Mouse (Mus musculus) limb, embryonic 15.5 days (tissue): ENCODE results near the gene Cry2. TPM values are rescaled to one million over a fixed set of nuclear protein-coding genes. Genes with fewer than 3 reads are reported as not detected.
"Not testable (repeated sequence)": the region's sequence is repeated elsewhere in the genome, so short reads cannot be mapped to it uniquely, and the experiment has no call there.

Experiments
- ATAC-seq: fragments of 200-750 bp; cut with Nextera tagmentation; 2 replicates; pipeline ENCODE4 v1.8.0; 2017; ENCODE audit warnings: low read depth, moderate TSS enrichment; ENCODE audit not compliant: insufficient number of reproducible peaks, low FRiP score, low TSS enrichment
- H3K27ac ChIP-seq: fragments of 300-500 bp; sonication (generic); 2 replicates; pipeline ENCODE4 v1.5.1; 2015; ENCODE audit warnings: moderate library complexity, mild to moderate bottlenecking, inconsistent platforms
- H3K27me3 ChIP-seq: fragments of 300-500 bp; sonication (generic); 2 replicates; pipeline ENCODE4 v1.6.1; 2015; ENCODE audit warnings: inconsistent platforms
- H3K36me3 ChIP-seq: fragments of 300-500 bp; sonication (generic); 2 replicates; pipeline ENCODE4 v1.6.1; 2015; ENCODE audit warnings: inconsistent platforms
- H3K4me1 ChIP-seq: fragments of 300-500 bp; sonication (generic); 2 replicates; pipeline ENCODE4 v1.6.1; 2015; ENCODE audit warnings: inconsistent platforms
- H3K4me2 ChIP-seq: fragments of 300-500 bp; sonication (generic); 2 replicates; pipeline ENCODE4 v1.6.1; 2015; ENCODE audit warnings: mild to moderate bottlenecking, inconsistent platforms
- H3K4me3 ChIP-seq: fragments of 300-500 bp; sonication (generic); 2 replicates; pipeline ENCODE4 v1.5.1; 2015; ENCODE audit warnings: mild to moderate bottlenecking, inconsistent platforms
- H3K9ac ChIP-seq: fragments of 300-500 bp; sonication (generic); 2 replicates; pipeline ENCODE4 v1.6.1; 2015; ENCODE audit warnings: inconsistent platforms
- H3K9me3 ChIP-seq: fragments of 300-500 bp; sonication (generic); 2 replicates; pipeline ENCODE4 v1.6.1; 2016; ENCODE audit warnings: inconsistent platforms
- WGBS: fragments of 180-500 bp; shearing (Covaris S2); methylation state at CpG from one replicate; pipeline ENCODE4 v1.1.7; 2015; 5-methylcytosine and 5-hydroxymethylcytosine counted together
- polyA plus RNA-seq: library from polyadenylated mRNA; unstranded; fragments of >200 nt; fragmentation: Nextera tagmentation; extraction: Ambion mirVana; gene quantifications from 2 replicates; pipeline ENCODE4 v1.2.1, GENCODE M21; 2015

The Cry2 gene
- polyA plus RNA-seq = 40.3 and 41.5 TPM in 2 replicates

- Histone ChIP-seq H3K27me3 (no peaks in the 10 kb centered on the region), H3K9ac (peak within 1 kb of the TSS; percentile 57), H3K4me3 (peak within 1 kb of the TSS; percentile 64), H3K9me3 (no peaks in the 10 kb centered on the region), H3K4me1 (peaks cover 47% of the 10 kb centered on the region), H3K36me3 (no peaks in the 10 kb centered on the region), H3K4me2 (peak within 1 kb of the TSS; percentile 83), H3K27ac (peak within 1 kb of the TSS; percentile 79)
- peak; percentile 98 for ATAC-seq
- 0% methylated on average over 75 of the region's 76 CpGs for WGBS
These were observed at the start of gene Cry2 for GRCm38 (mm10) chr2:92433578-92434374. Gene Cry2 (minus strand): TSS chr2:92434043.

- WGBS = 40% methylated on average over 5 of the region's 5 CpGs
- Histone ChIP-seq H3K4me3 (no peak overlapping the region), H3K36me3 (no peaks in the 10 kb centered on the region), H3K9me3 (no peaks in the 10 kb centered on the region), H3K9ac (no peak overlapping the region), H3K27me3 (peaks cover 52% of the 10 kb centered on the region), H3K4me1 (no peaks in the 10 kb centered on the region), H3K27ac (no peak overlapping the region), H3K4me2 (no peak overlapping the region)
- ATAC-seq = no peak
These were observed 49.7 kb upstream of the Cry2 start for GRCm38 (mm10) chr2:92483505-92483904.

DNA sequence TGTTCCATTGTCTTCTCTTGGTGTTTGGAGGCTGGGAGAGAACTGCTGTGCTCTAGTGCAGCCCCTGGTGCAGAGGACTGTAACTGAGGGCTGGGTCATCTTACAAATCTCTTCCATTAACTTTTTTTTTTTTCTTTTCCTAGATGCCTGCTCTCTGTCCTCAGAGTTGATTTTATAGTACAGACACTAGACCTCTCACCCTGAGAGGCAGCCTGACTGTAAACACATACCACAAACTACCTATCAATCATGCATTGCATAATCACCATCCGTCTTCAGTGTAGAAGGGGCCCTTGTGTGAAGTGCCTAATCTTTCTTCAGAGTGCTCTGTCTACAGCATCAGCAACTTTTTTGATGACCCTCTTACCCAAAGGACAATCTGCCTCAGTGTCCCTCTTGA, 48.7 kb upstream of the Cry2 start:
- H3K36me3 ChIP-seq = no peaks in the 10 kb centered on the region
- no peak for ATAC-seq
- no peaks in the 10 kb centered on the region for H3K9me3 ChIP-seq
- 26% methylated on average over 1 of the region's 1 CpGs for WGBS
- no peak overlapping the region for H3K4me2 ChIP-seq
- H3K9ac ChIP-seq = no peak overlapping the region
- H3K4me3 ChIP-seq = no peak overlapping the region
- H3K4me1 ChIP-seq = no peaks in the 10 kb centered on the region
- no peak overlapping the region for H3K27ac ChIP-seq
- peaks cover 48% of the 10 kb centered on the region for H3K27me3 ChIP-seq

DNA sequence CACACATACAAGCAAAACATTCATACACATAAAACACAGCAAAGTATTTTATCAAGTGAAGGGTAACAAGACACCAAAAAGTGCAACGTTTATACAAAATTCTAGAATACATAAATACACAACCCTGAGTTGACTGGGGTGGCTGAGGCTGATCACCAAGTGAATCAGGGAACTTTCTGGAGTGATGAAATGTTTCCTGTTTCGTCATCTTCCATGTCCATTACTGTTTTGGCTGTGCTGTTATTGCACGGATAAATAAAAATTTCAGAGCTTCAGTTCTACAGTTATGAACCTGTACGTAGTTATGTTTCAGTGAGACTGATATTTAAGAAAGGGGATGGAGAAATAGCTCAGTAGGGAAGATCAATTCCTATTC, 44.5 kb upstream of the Cry2 start:
- H3K9ac ChIP-seq = no peak overlapping the region
- H3K27ac ChIP-seq = no peak overlapping the region
- ATAC-seq = no peak
- no peak overlapping the region for H3K4me2 ChIP-seq
- H3K9me3 ChIP-seq = no peaks in the 10 kb centered on the region
- no peaks in the 10 kb centered on the region for H3K36me3 ChIP-seq
- no peaks in the 10 kb centered on the region for H3K4me1 ChIP-seq
- H3K4me3 ChIP-seq = no peak overlapping the region
- H3K27me3 ChIP-seq = peaks cover 8% of the 10 kb centered on the region
- WGBS = 82% methylated on average over 4 of the region's 4 CpGs

- WGBS = 72% methylated on average over 12 of the region's 12 CpGs
- Histone ChIP-seq H3K36me3 (no peaks in the 10 kb centered on the region), H3K9ac (no peak overlapping the region), H3K27me3 (peaks cover 3% of the 10 kb centered on the region), H3K27ac (no peak overlapping the region), H3K4me1 (no peaks in the 10 kb centered on the region), H3K9me3 (no peaks in the 10 kb centered on the region), H3K4me2 (no peak overlapping the region), H3K4me3 (no peak overlapping the region)
- ATAC-seq = peak; percentile 48; the same call in 1 of the 2 replicates
These were observed 43.9 kb upstream of the Cry2 start for GRCm38 (mm10) chr2:92477672-92478312.

- 75% methylated on average over 7 of the region's 7 CpGs for WGBS
These were observed 42.7 kb upstream of the Cry2 start for GRCm38 (mm10) chr2:92476580-92476979.

DNA sequence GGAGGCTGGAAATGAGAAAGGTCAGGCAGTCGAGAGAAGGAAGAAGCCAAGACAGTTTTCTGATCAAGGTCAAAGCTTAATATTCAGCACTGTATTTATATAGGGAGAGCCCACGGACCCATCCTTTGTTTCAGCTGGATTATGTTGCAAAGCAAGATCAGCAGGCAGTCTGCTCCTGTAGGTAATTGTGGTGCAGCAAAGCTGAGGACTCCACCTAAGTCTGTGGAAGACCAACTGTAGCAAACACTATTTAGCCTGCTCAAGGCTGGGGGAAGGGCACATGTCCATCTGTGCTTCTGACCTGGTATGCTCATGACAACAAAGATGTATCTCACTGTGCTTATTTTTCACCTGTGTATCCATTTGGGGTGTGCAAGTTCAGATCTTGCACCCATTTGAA, 41.9 kb upstream of the Cry2 start:
- no peak overlapping the region for H3K9ac ChIP-seq
- ATAC-seq = no peak
- no peak overlapping the region for H3K4me2 ChIP-seq
- no peaks in the 10 kb centered on the region for H3K9me3 ChIP-seq
- no peak overlapping the region for H3K27ac ChIP-seq
- H3K4me1 ChIP-seq = no peaks in the 10 kb centered on the region
- no peaks in the 10 kb centered on the region for H3K27me3 ChIP-seq
- no peak overlapping the region for H3K4me3 ChIP-seq
- no peaks in the 10 kb centered on the region for H3K36me3 ChIP-seq
- 65% methylated on average over 2 of the region's 2 CpGs for WGBS

More at GRCm38 (mm10) chr2:92476580-92476979, 42.7 kb upstream of the Cry2 start:
- not testable (repeated sequence) for H3K9me3 ChIP-seq, H3K9ac ChIP-seq, ATAC-seq, H3K4me2 ChIP-seq, H3K36me3 ChIP-seq, H3K4me3 ChIP-seq, H3K27me3 ChIP-seq, H3K4me1 ChIP-seq, H3K27ac ChIP-seq

DNA sequence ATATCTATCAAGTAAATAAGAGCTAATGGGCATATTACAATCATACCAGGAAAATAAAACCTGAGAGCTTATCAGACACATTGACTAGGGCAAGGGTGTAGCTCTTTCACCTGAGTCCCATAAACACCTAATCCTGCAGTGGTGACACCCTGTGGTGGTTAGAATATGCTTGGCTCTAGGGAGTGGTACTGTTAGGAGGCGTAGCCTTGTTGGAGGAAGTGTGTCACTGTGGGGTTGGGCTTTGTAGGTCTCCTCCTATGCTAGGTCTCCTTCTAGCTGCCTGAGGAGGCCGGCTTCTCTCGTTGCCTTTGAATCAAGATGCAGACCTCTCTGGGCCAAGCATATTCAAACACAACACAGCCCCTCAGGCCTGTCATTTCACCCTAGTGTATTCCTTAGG, 41.1 kb upstream of the Cry2 start:
- Histone ChIP-seq H3K27ac (no peak overlapping the region), H3K9ac (no peak overlapping the region), H3K4me3 (no peak overlapping the region), H3K4me1 (no peaks in the 10 kb centered on the region), H3K27me3 (no peaks in the 10 kb centered on the region), H3K4me2 (no peak overlapping the region), H3K36me3 (no peaks in the 10 kb centered on the region), H3K9me3 (no peaks in the 10 kb centered on the region)
- no peak for ATAC-seq
- WGBS = 73% methylated on average over 3 of the region's 3 CpGs

DNA sequence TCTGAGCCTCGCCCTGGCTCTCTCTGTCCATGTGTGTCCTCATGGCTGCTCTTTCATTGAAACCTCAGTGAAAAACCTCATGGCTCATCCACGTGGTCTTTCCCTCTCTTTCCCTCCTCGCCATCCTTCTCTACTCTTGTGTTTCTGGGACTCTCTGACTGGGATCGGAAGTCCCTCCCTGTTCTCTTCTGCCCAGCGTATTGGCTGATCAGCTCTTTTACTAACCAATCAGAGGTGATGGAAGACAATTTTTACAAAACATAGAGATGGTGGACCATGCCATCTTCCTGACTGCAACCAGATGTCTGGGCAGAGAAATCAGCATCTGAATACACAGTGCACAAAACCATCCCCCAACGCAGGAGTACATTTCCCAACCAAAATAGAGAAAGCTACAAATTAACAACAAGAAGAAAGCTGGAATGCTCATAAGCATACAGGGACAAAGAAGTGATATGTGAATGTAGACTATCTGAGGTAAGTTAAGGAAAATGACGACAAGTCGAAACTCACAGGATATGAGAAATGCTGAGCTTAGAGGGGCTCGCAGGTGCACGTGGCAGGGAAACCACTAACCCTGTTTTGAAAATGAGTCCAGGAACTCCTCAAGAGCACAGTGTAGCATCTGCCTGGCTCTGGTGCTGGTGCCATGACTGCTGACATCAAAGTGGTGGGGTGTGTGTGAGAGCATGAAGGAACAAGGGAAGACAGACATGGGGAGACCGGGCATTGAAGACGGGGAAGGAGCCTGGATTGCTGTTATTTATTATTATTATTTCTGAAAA, 38.2 kb upstream of the Cry2 start:
- Histone ChIP-seq H3K27me3 (no peaks in the 10 kb centered on the region), H3K4me3 (no peak overlapping the region), H3K27ac (no peak overlapping the region), H3K4me2 (no peak overlapping the region), H3K9ac (no peak overlapping the region), H3K4me1 (no peaks in the 10 kb centered on the region), H3K36me3 (no peaks in the 10 kb centered on the region), H3K9me3 (no peaks in the 10 kb centered on the region)
- WGBS = 83% methylated on average over 12 of the region's 12 CpGs
- ATAC-seq = no peak

DNA sequence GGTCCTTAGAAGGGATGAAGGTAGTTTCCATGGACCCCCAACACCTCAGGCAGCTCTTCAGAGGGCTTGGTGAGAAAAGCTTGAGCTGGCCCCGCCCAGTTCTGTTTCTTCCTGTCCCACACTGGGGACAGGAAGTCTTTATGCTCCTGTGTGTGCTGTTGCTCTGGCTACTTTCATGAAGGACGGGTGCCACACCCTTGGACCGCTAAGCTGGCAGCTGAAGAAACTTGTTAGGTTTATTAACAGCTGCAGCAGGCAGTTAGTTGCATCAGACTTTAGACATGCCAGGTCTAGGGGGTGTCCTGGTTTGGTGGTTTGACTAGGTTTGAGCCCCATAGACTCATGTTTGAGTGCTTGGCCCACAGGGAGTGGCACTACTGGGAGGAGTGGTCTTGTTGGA, 30.8 kb upstream of the Cry2 start:
- Histone ChIP-seq H3K4me2 (no peak overlapping the region), H3K36me3 (no peaks in the 10 kb centered on the region), H3K9me3 (no peaks in the 10 kb centered on the region), H3K27ac (no peak overlapping the region), H3K4me3 (no peak overlapping the region), H3K27me3 (peaks cover 23% of the 10 kb centered on the region), H3K4me1 (peaks cover 8% of the 10 kb centered on the region), H3K9ac (no peak overlapping the region)
- ATAC-seq = no peak
- 49% methylated on average over 3 of the region's 3 CpGs for WGBS

DNA sequence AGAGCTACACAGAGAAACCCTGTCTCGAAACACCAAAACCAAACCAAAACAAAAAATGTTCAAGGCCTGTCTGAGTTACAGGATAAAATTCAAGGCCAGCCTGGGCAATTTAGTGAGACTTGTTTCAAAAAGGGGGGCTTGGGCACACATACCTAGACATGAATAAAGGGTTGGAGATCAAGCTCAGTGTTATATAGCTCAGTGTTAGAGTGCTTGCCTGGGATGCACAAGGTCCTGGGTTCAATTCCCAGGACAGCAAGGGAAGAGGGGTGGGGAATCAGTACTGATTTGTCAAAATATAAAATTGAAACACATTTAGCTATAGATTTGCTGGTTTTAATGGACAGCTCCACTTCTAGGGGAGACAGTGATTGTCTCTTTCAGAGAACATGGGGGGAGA, 27.4 kb upstream of the Cry2 start:
- ATAC-seq = no peak
- Histone ChIP-seq H3K36me3 (no peaks in the 10 kb centered on the region), H3K9me3 (no peaks in the 10 kb centered on the region), H3K9ac (no peak overlapping the region), H3K4me1 (peaks cover 37% of the 10 kb centered on the region), H3K4me3 (no peak overlapping the region), H3K27me3 (peaks cover 23% of the 10 kb centered on the region), H3K4me2 (no peak overlapping the region), H3K27ac (no peak overlapping the region)
- 77% methylated on average over 1 of the region's 1 CpGs for WGBS
